Mouse (Mus musculus): ENCODE measurements at regions not wholly inside any gene's neighbourhood (a gene's known extent, or its start where the extent isn't known, plus 50 kb on each side); places are given as distances from the start of the nearest gene placed in this dataset.

DNA sequence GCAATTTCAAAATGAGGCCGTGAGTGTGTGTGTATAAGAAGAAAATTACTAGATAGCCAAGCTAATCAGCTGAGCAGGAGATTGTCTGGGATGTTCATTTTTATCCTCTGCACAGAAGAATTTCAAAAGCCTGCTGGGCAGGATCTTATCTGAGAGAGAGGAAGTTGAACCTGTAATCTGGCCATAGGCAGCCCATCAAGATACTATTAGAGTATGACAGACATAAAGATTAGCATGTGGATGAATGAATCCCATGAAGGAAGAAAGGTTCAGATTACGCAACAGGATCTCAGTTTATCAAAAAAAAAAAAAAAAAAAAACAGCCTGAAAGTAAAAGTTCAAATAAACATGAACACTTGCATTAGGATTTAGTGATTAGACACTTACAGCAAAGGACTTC lies 317.3 kb upstream of the C030005K15Rik start:
- no peak for DNase-seq

DNA sequence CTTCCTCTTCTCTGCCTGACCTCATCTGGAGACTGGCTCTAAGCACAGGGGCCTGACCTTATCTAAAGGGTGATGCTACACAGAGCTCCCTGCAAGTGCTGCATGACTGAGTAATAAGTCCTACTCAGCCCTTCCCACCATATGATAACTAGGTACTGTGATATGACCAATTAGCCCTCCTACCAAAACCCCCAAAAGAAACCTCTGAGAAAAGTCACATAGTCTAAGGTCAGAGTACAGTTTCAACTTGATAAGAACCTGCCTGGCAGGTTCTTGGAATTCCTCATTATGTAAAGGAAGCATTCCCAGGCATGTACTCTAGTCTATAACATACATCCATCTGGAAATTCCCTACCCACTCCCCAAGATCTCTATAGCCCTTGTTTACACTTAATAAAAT lies 318.0 kb upstream of the C030005K15Rik start:
- DNase-seq, result no peak

DNA sequence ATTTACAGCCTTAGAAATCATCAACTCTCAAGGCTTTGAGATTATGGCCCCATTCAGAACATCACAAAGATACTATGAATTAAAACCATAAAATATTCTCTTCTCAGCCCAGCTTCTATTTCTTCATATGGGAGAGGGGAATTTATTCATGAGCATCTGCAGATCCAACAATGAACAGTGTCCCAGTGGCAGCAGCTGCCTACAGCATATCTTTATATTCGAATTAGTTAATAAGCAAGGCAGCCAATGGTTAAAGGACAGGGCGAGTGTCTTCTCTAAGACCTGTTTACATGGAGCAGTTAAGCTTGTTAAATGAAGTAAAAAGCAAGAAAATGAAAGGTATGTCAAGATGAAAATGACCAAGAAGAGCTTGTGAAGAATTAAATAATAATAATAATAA lies 346.9 kb upstream of the C030005K15Rik start:
- DNase-seq, result no peak

DNA sequence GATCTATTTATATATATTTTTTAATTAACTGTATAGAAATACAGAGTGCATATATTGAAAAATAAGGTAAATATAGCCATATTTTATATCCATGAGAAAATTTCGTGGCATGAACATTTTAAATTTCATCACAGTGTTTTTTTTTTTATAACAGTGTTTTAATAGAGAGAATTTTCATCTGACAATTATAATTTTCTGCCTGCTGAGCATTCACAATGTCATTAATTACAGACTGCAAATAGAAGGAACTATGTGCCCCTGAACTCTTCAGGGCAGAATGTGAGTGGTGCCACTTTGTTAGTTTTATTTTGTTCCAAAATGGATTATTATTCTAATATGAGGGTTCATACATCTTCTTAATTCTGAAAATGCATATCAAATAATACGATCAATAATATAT lies 358.3 kb upstream of the C030005K15Rik start:
- DNase-seq, result no peak

DNA sequence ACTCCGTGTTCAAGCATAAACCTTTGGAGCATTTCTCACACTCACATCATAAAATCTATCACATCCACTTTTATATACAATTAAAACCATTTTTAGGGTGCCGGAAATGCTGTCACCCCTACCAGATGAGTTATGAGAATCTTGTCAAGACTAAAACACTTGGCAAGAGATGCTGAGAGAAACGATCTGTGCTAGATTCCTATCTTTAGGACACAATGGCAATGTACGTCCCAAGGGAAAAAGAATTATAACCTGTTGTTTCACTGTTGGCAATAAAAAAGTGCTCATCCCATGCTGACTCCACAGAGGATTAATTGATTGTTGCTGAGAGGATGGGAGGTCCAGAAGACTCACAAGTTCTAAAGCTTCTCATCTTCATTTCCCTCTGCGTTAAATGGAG lies 389.7 kb upstream of the C030005K15Rik start:
- no peak for DNase-seq

DNA sequence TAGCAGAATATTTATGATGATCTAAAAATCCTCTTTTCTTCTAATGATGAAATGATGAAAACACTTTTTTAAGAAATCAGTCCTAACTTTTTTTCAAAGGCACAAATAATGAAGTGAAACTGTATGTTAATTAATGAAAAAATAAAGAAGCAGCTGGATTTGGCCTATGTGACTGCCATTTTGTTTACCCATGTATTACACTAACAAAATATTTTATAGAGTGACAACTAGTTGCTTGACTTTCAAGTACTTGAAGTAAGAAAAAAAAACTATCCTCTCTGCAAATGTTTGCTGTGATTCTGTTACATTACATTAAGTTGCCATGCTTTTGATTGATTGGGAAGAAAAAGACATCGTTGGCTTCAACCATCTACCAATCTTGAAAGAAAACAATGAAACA lies 399.2 kb upstream of the C030005K15Rik start:
- no peak for DNase-seq

DNA sequence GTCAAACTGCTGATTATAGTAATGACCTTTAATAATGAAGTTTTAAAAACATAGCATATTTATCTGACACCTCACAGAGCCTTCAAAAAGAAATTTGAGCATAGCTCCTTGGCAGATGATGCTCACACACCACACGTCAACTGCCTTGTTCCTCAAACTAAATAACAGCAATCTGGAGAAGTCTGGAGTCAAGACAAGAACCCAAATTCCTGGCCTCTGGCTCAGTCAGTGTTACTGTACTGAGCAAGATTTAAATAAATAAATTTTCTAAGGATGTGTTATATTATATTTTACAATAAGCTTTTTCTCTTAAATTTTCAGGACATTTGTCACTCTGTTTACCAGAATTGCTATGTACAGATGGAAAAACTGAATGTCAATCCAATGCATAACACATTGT lies 408.5 kb upstream of the C030005K15Rik start:
- no peak for DNase-seq

DNA sequence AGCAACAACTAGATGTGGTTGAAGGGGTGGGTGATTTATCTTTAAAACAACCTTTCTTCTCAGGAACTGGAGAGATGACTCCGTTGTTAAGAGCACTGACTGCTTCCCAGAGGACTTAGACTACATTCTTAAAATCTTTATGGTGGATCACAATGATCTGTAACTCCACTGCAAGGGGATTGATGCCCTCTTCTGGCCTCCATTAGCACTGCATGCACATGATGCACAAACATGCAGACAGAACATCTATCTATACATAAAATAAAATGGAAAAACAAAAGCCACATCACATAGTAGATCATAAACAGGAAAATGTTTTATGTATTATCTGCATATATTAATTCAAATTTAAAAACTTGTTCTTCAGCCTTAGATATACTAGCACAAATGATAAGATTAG lies 419.2 kb upstream of the C030005K15Rik start:
- no peak for DNase-seq

DNA sequence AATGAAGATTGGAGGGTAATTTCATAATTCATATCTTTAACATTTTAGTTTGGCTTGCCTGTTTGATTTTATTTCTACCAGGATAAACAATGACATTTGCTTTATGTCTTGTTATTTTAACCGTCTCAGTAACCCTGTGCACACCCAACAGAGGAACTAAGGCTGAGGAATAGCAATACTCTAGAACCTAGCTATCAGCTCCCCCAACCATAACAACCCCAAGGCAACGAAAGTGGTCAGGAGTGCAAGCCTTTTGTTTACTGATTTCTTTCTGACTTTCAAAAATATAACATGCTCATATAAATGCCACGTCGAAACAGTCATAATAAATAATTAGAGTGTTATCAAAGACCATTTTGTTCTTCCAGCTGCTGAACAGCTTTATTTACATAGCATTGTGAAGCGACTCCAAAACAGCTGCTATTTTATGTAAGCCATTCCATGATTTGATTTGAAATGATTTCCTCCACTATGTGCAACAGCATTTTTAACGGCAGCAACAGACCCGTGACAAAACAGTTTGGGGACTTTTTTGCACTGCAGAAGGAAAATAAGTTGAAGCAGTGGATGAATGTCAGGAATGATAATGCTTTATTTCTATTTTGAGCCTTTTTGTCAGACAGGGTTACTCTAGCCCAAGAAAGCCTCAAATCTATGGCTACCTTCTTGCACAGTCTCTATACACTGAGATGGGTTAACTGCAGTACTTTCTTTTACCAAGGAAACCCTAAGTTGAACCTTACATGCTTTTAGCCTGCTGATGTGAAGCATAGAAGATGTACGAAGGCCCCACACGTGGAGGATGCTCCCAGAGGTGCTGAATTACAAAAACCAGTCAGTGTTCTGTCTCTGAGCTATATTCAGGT lies 420.7 kb upstream of the C030005K15Rik start:
- no peak for DNase-seq

DNA sequence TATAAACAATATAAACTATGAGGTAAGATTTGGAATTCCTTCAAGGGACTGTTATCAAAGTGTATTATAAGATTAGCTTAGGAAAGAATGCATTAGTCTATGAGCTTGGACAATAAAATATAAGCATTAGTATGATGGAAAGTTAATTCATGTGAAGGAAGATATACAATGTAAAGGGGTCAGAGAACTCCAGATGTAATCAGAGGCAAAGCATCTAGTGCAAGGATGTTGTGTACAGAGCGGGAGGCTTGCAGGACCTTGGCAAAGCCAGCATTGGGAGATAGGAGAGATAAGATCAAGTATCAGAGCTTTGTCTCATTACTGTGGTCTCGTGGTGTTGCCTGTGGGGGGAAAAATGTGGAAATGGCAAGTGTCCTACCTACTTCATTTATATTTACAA lies 429.4 kb upstream of the C030005K15Rik start:
- DNase-seq, result no peak

DNA sequence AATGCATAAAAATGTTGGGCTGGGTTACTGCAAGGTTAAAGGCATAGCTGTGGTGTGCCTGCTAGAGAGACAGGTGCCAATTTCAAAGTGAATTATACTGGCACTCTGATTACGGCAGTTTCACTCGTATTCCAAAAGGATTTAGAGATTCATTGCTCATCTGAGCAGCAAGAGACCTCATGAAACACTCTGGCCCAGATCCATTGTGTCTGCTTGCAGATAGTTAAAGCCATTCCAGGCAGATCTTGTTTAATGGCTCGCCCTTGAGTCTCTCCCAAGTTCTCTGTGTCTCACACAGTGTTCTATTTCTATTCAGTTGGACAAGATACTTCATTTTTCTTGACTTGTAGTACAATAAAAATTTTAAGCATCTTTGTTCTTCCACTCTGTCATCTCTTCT lies 459.1 kb upstream of the C030005K15Rik start:
- DNase-seq, result no peak

DNA sequence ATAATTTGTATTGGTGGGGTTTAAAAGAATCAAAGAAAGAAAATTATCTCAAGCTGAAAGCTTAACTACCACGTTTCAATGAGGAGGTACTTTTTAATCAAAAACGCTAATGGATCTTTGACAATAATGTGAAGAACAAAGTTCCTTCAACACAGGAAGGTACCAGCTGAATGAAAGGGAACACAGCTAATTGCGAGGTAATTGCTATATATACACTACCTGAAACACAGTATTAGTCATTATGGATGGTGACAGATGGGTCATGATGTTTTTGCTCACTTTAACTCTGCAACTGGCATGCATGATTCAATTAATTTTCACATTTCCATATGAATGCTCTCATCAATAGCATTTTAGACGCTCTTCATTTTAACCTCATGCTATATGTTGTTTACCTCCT lies 470.3 kb upstream of the C030005K15Rik start:
- DNase-seq, result no peak

DNA sequence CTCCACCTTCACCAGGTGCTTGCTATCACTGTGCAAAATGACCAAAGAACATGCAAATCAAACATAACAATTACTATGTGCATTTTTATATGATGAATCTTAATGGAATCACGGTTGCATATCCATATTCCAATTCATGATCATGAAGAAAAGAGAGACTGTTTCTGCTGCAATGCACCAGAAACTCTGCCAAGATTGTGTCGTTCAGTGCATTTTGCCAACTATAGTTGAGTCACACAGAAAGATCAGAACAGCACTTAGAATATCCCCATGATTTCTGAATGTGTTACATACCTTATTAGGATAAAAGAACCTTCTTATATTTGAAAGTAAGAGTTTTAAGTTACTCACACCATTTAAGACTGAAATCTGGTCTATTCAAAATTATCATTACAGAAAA lies 483.7 kb upstream of the C030005K15Rik start:
- no peak for DNase-seq

DNA sequence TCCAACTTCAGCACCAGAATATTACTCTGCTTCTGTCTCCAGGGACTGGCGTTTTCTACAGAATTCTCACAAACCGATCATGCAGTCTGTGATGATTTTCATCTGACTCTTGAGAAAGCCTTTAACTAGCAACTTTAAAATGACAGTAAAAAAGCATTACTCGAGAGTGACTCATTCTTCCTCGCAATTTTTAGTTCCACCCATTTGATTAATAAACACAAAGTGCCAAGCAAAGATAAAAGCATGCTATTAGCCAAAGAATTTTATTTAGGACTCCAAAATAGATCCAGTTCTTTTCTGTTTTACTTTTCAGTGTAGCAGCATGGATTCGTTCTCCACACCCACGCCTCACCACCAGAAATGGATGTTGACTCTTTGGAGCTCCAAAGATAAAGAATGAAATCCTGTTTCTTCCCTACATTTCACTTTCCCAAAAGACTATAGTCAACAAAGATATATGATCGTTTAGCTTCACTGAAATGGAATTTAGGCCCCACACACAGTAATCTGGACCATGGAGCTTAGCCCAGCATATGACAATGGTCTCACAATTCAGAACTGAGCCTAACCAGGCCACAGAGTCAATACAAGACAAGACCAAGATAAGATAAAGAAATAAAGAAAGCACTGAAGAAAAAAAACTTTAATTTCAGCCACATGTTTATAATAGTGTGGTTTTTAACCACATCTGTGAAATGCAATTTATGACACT lies 486.5 kb upstream of the C030005K15Rik start:
- DNase-seq, result no peak

DNA sequence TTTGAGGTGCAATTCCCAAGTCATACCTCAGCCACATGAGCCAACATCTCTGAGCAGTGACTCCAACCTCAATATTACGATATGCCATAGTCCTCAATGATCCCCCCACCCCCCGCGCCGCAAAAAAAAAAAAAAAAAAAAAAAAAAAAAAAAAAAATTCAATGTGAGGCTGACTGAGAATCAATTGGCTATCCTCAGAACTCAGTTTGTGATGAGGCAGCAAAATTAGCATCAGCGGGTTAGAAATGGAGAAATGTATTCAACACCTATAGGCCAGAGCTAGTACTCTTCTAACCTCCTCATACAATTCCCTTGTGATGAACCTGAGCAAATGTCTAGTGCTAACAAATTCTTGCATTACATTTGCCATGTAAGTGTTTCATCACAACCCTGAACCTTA lies 504.5 kb upstream of the C030005K15Rik start:
- no peak for DNase-seq

DNA sequence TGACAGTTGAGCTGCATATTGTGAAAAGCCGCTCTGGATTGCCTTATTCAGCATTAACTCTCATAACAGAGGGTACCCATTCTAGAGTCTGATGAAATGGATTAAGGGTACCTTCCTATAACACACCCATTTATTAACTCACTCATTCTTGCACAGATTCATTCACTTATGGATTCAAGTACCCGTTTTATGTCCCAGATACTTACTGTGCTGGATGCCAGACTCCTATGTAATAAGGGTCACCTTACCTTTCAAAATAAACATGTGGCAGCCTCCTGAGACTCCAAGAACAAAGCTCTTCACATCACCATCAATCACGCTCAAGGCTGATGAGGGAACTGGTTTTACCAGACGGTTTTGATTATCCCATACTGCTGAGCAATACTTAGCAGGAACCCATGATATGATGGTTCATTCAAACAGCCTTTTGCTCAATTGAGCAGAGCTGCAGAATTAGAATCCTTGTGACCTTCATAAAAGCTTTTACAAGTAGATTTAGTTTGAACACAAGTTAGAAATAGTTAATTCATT lies 505.2 kb upstream of the C030005K15Rik start:
- no peak for DNase-seq

DNA sequence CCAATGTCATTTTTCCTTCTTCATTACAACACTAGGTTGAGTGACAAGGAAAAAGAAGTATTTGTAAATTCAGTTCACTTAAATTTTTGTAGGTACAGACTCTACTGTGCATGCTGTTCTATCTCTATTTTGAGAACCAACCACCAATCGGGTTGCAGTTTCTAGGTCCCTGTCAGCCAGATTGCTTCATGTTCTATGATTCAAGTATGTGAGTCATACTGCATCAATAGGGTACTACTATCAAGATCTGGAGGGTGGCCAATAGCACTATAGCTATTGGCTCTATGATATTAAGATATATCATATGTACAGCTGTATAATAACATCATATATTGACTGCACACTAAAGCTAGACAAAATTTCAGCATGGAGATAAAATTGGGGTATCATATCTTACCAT lies 521.8 kb upstream of the C030005K15Rik start:
- DNase-seq, result no peak

DNA sequence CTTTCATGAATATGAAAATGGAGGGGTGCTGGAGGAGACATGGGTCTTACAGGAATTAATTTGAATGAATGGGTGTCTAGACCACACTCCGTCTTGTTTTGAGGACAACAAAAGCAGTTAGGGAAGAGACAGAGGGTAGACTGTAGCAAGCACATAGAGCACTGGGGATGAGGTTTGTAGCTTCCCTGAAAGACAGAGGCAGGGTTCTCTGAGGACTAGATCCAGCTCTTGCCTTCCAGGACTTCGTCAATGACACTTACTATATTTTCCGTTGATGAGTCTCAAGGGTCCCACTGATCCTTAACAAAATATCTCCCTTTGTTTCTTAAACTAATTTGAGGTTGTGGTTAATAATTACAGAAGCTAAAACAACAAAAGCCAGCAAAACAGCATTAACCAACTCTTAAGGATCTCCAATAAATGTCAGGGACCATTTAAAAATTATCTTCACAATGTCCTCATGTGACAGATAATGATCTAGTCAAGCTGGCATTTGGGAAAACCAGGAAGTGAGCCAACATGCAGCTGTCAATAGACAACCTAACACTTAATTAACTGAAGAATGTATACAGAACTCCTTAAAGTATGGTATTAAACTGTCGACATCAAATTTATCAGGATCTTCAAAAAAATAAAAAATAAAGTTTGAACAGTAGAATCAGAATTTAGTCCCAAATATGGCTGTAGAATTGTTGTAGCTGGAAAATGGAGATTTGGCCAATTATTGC lies 531.6 kb upstream of the C030005K15Rik start:
- DNase-seq, result no peak

DNA sequence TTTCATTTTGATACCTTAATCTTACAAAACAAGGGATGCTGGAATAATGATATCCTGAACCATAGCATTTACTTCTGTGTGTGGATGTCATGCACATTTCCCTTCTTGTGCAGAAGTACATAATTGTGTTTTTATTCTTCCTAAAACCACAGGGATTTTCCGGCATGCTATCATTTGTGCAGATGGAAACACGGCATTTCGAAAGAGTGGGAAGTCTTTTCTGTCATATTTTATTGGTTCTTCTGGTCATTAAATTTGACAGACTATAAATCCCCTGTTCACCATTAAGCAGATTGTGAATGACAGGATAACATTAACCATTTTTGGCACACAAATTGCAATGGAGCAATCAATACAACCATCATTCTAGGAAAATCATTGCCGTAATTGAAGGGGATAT lies 532.7 kb upstream of the C030005K15Rik start:
- DNase-seq, result no peak

DNA sequence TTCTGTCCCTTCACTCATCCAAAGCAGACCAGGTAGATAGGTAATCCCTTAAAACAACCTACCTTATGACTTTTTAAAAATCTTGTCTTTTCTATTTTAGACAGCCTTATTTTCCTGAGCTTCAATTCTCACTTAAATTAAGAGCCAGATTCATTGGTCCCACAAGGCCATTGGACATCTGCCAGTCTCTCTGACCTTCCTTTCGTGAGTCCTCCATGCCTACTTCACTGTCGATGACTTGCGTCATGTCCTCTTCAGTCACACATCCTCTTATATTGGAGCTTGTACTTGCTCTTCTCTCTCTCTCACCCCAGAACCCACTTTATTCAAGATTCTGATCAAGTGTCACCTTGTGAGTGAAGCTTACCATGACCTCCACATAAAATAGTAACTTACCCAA lies 542.0 kb upstream of the C030005K15Rik start:
- no peak for DNase-seq

DNA sequence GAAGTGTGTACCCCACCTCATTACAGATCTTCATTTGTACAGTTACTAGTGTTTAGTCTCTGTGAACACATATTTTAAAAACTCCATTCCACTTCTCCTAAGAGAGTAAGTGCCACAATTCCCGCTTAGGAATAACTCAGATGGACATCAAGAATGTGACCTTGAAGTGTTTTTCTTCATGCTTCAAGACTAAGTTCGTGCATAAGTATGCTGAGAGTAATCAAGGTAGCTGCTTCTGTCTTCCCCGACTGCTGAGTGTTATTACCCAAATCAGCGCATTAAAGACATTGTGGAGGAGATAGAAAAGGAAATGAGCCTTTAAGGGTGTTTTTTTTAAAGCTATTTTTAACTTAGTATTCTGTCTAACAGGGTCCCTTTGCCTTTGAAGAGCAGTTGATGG lies 565.1 kb upstream of the C030005K15Rik start:
- no peak for DNase-seq

DNA sequence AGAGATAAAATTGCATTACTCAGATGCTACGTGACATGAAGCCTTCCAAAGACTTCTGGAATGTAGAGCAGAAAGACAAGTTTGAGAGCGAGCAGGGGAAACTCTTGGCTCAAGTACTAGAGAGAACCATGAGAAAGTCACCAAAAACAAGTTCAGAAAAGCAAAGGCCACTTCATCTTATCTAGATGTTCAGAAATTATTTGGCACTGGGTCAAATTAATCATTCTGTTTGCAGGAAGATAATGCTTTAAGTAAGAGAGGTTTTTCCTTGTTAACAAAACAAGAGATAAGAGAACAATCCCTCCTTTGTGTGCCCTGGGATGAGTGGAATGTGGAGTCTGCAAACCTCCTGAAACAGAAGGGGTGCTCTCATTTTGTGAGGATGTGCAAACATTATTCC lies 565.6 kb upstream of the C030005K15Rik start:
- DNase-seq, result no peak

DNA sequence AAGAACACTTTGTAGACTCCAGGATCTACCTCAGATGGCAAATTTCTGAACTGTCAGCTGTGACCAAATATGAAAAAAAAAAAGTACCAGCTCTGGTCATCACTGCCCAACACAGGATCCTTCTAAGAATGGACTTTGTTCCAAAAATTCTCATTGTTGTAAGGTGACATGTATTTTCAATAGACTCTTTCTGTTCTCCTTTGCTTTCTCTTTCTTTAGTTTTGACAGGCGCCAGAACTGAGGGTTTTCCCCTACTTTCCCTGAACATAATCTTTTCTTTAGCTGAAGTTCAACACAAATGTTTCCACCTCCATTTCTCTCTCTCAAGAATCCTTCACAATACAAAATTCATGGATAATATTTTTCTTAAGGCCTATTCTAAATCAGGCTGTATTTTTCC lies 579.1 kb upstream of the C030005K15Rik start:
- DNase-seq, result no peak

DNA sequence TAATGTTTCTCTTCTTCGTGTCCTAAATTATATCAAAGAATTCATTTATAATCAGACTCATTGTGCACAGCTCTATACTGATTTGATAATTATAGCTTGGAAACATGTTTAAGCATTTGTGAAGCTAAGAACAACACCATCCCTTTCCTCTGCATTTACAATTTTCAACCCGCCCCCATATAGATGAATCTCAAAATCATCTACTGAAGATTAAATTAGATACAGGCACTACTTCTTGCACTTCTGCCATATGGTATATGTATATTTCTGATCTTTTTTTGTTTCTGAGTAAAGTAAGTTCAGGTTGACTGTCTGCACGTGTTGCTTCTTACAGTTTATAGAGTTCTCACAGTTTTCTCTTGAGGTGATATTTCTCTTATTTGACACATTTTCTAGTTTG lies 583.1 kb upstream of the C030005K15Rik start:
- DNase-seq, result no peak

Data from cerebellum, adult 9-11 months (tissue).